Mouse (Mus musculus) bone marrow, adult 2 months (tissue): Measurements from ENCODE around the gene Ssc5d.

Experiments
- CTCF ChIP-seq: fragments of 200-500 bp; IDR thresholded peaks from 2 replicates; pipeline ENCODE4 v1.5.1; 2011; ENCODE audit warnings: low read length, control low read depth; ENCODE audit not compliant: control insufficient read depth, insufficient read depth
- POLR2A ChIP-seq: fragments of 200-500 bp; IDR thresholded peaks from 2 replicates; pipeline ENCODE4 v1.6.1; 2011; ENCODE audit warnings: low read depth, mild to moderate bottlenecking, control low read depth, low read length, borderline replicate concordance; ENCODE audit not compliant: control insufficient read depth

- TF ChIP-seq POLR2A (no peak), CTCF (no peak)
Measured at GRCm38 (mm10) chr7:4988250-4988649, 62.7 kb downstream of the Ssc5d start.
